Mouse (Mus musculus): Measurements from ENCODE around the gene Vstm2a. TPM values are rescaled to one million over a fixed set of nuclear protein-coding genes. Genes with fewer than 3 reads are reported as not detected.

Gene Vstm2a
- polyA plus RNA-seq, 1 experiment from 2014 or later = 0.45 TPM

DNA sequence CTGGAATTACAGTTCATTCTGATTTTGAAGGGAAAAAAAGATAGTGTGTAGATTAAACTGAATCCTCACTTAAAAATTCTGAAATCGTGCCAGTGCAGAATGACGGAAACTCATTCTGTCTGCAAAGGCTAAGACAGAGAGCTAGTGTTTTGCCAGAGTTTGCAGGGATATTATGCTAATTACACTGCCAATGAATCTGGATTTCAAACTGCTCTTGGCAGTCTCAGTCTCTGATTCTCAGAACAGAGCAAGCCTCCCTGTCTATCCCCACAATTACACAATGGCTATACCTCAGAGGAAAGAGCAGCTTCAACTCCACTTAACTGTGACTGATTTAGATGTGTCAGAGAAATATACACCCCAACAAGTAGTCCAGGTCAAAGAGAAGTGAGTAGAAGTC lies 43.2 kb downstream of the Vstm2a start:
- ATAC-seq (ENCODE audit: insufficient number of reproducible peaks, insufficient read depth, low FRiP score, low TSS enrichment, low read depth) = no peak
- Histone ChIP-seq H3K4me2 (no peak overlapping the region), H3K27me3 (no peaks in the 10 kb centered on the region), H3K36me3 (no peaks in the 10 kb centered on the region), H3K4me1 (replicated peaks) (no peaks in the 10 kb centered on the region), H3K4me3 (replicated peaks) (no peak overlapping the region), H3K9ac (replicated peaks) (no peak overlapping the region), H3K27ac (no peak overlapping the region), H3K9me3 (no peaks in the 10 kb centered on the region)
- 93% methylated on average over 2 of the region's 2 CpGs for WGBS

DNA sequence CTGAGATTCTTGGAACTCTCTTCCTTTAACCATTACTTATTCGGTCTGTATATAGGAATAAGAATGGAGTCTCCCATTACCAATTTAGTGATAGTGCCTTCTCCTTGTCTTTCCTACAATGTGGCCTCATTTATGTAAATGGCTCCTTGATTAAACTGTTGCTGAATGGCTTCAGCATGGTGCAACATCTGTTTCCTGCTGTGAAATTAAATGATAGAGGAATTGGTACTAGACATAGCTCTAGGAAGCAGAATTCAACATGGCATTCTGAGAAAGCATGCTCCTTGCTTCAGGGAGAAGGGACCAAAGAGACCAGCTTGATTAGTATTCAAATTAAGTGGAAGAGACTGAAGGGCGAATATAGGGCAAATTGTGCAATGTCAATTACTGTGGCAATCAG lies 57.6 kb downstream of the Vstm2a start:
- 86% methylated on average over 2 of the region's 2 CpGs for WGBS
- Histone ChIP-seq H3K9ac (replicated peaks) (no peak overlapping the region), H3K9me3 (no peaks in the 10 kb centered on the region), H3K36me3 (no peaks in the 10 kb centered on the region), H3K27ac (no peak overlapping the region), H3K4me3 (replicated peaks) (no peak overlapping the region), H3K4me2 (no peak overlapping the region), H3K27me3 (no peaks in the 10 kb centered on the region), H3K4me1 (replicated peaks) (no peaks in the 10 kb centered on the region)
- ATAC-seq (ENCODE audit: insufficient number of reproducible peaks, insufficient read depth, low FRiP score, low TSS enrichment, low read depth) = no peak

DNA sequence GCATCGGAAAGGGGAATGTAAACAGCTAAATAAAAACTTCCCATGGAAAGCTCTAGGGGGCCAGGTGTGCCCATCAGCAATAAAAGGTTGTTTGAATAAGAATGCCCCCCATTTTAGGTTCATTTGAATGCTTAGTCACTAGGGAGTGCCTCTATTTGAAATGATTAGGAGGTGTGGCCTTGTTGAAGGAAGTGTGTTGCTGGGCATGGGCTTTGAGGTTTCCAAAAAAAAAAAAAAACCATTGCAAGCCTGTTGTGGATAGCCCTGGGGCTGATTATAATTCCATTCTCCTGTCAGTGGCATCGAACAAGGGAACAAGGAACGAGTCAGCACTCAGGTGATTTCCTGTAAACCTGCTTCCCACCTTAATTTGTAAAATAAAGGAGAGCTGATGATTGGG lies 87.7 kb downstream of the Vstm2a start:
- no peak overlapping the region for H3K4me3 ChIP-seq (replicated peaks)
- H3K4me2 ChIP-seq = no peak overlapping the region
- H3K27me3 ChIP-seq = no peaks in the 10 kb centered on the region
- 40% methylated on average over 3 of the region's 3 CpGs for WGBS
- ATAC-seq (ENCODE audit: insufficient number of reproducible peaks, insufficient read depth, low FRiP score, low TSS enrichment, low read depth) = no peak
- no peaks in the 10 kb centered on the region for H3K36me3 ChIP-seq
- no peak overlapping the region for H3K9ac ChIP-seq (replicated peaks)
- H3K9me3 ChIP-seq = no peaks in the 10 kb centered on the region
- no peaks in the 10 kb centered on the region for H3K4me1 ChIP-seq (replicated peaks)
- no peak overlapping the region for H3K27ac ChIP-seq

DNA sequence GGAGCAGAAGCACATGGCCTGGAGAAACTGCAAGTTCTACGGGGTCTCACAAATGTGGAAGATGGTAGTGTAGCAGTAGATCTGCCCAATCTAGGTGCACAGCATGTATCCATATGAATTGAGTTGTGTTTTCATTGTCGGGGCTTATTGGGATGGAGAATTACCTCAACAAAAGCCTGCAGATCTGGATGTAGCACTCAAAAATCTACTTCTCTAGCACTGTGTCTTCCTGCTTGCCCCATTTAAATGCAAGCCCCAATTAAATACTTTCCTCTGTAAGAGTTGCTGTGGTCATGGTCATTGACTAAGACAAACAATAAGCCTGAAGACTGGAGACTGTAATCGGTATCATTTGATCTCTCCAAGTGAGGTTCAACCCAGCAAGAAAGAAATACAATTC lies 88.2 kb downstream of the Vstm2a start:
- Histone ChIP-seq H3K4me3 (replicated peaks) (no peak overlapping the region), H3K9me3 (no peaks in the 10 kb centered on the region), H3K27ac (no peak overlapping the region), H3K36me3 (no peaks in the 10 kb centered on the region), H3K27me3 (no peaks in the 10 kb centered on the region), H3K4me2 (no peak overlapping the region), H3K4me1 (replicated peaks) (no peaks in the 10 kb centered on the region), H3K9ac (replicated peaks) (no peak overlapping the region)
- ATAC-seq (ENCODE audit: insufficient number of reproducible peaks, insufficient read depth, low FRiP score, low TSS enrichment, low read depth) = no peak
- WGBS = 72% methylated on average over 3 of the region's 3 CpGs

DNA sequence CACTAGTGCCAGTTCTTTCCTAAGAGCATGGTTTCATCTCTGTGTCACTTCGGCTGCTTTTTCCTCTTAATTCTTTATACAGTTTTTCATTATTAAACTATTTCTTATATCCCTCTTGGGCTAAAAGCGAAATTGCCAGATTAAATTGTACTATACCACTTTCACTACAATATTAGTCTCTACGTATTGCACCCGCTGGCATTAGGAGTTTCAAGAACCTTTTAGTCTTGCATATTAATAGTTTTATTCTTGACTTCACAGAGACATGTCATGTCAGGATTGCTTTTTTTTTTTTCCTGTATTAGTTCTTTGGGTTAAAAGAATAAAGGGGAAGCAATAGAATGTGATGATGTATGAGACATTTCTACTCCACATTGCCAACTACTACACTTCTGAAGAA lies 94.4 kb downstream of the Vstm2a start:
- no peaks in the 10 kb centered on the region for H3K27me3 ChIP-seq
- no peak for ATAC-seq (ENCODE audit: insufficient number of reproducible peaks, insufficient read depth, low FRiP score, low TSS enrichment, low read depth)
- WGBS = 86% methylated on average over 4 of the region's 4 CpGs

DNA sequence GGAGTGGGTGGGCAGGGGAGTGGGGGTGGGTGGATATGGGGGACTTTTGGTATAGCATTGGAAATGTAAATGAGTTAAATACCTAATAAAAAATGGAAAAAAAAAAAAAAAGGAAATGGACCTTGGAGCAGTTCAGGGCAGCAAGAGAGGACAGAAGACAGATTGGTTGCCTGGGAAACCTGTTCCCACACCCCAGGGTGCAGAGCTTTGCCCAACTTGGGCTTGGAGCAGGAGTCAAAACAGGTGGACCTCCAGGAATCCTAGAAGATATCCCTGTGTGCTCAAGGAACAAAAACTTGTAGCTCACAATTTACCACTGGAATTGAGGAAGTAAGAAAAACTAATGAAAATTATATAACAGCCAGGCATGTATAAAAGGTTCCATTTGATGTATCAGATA lies 96.8 kb downstream of the Vstm2a start:
- H3K4me2 ChIP-seq = no peak overlapping the region
- H3K9me3 ChIP-seq = peaks cover 5% of the 10 kb centered on the region; the same call in 1 of the 2 replicates
- no peaks in the 10 kb centered on the region for H3K36me3 ChIP-seq
- no peak overlapping the region for H3K4me3 ChIP-seq (replicated peaks)
- H3K27me3 ChIP-seq = no peaks in the 10 kb centered on the region
- H3K27ac ChIP-seq = no peak overlapping the region
- ATAC-seq (ENCODE audit: insufficient number of reproducible peaks, insufficient read depth, low FRiP score, low TSS enrichment, low read depth) = no peak
- no peaks in the 10 kb centered on the region for H3K4me1 ChIP-seq (replicated peaks)
- H3K9ac ChIP-seq (replicated peaks) = no peak overlapping the region

More for the DNA sequence above, 94.4 kb downstream of the Vstm2a start:
- Histone ChIP-seq H3K4me1 (replicated peaks) (no peaks in the 10 kb centered on the region), H3K36me3 (no peaks in the 10 kb centered on the region), H3K9me3 (no peaks in the 10 kb centered on the region), H3K4me3 (replicated peaks) (no peak overlapping the region), H3K27ac (no peak overlapping the region), H3K9ac (replicated peaks) (no peak overlapping the region), H3K4me2 (no peak overlapping the region)

DNA sequence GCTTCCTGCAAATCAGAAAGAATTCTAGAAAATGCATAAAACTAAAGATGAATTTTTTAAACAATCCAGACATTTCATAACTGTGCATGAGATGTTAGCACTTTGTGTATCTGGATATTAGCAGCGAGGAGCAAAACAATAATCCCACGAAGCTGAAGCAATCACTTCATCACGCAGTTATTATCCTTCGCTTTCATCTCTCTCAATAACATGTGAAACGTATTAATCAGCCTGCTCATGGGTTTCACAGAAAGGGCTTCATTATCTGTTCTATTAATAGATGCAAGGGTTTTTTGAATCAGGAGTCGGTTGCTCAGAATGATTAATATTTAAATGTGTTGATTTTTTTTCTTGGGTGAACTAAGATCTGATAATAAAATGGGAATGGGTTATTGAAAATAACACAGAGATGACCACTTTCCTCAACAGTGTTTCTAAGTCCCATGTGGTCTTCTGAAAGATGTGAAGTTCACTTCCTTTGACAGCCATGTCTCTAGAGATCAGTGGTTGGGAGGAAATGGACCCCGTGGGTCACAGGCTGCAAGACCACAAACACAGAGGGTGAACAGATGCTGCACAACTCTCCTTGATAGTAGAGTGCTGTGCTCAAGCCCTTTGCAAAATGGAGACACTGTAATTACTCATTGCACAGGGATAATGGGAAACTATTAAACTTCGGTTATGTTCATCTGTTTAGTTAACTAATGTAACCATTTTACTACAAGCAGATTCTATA lies 109.5 kb downstream of the Vstm2a start:
- no peaks in the 10 kb centered on the region for H3K4me1 ChIP-seq (replicated peaks)
- H3K9ac ChIP-seq (replicated peaks) = no peak overlapping the region
- no peaks in the 10 kb centered on the region for H3K27me3 ChIP-seq
- no peak overlapping the region for H3K4me2 ChIP-seq
- no peak for ATAC-seq (ENCODE audit: insufficient number of reproducible peaks, insufficient read depth, low FRiP score, low TSS enrichment, low read depth)
- 79% methylated on average over 8 of the region's 8 CpGs for WGBS
- H3K36me3 ChIP-seq = no peaks in the 10 kb centered on the region
- H3K27ac ChIP-seq = no peak overlapping the region
- no peak overlapping the region for H3K4me3 ChIP-seq (replicated peaks)
- H3K9me3 ChIP-seq = no peaks in the 10 kb centered on the region

DNA sequence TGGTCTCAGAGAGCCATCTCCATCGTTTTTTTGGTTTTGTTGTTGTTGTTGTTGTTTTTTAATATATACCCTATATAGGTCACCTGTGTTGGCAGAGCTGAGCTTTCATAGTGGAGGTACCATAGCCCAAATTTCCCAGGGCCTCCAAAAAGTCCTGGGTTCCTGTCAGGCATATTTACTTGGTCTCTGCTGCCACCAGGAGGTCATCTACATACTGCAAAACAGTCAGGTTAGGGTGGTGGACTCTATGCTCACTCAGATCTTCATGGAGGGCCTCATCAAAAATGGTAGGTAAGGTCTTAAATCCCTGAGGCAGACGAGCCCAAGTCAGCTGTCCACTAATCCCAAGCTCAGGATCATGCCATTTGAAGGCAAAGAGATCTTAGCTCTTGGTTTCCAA lies 146.1 kb downstream of the Vstm2a start:
- Histone ChIP-seq H3K4me1 (replicated peaks) (no peaks in the 10 kb centered on the region), H3K9me3 (no peaks in the 10 kb centered on the region), H3K27ac (no peak overlapping the region), H3K4me3 (replicated peaks) (no peak overlapping the region), H3K9ac (replicated peaks) (no peak overlapping the region), H3K36me3 (no peaks in the 10 kb centered on the region), H3K4me2 (no peak overlapping the region), H3K27me3 (no peaks in the 10 kb centered on the region)
- no peak for ATAC-seq (ENCODE audit: insufficient number of reproducible peaks, insufficient read depth, low FRiP score, low TSS enrichment, low read depth)
- 32% methylated on average over 2 of the region's 2 CpGs for WGBS

DNA sequence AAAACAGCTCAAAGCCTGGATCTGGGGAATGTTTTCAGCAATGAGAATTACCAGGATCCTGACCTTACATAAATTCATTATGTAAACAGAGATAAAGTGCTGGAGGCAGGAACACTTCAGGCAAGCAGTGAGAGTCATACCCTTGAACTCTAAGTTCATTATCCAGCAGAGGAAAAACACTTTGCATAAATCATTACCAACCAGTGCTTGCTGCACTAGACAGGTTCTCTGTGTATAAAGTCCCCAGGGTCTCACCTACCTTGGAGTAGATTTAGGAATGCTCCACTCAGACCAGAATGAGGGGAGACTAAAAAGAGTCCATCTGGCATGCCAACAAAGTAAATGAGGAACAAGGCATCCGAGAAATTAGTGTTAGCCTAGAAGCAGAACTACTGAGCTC lies 154.2 kb downstream of the Vstm2a start:
- Histone ChIP-seq H3K27ac (no peak overlapping the region), H3K36me3 (no peaks in the 10 kb centered on the region), H3K9me3 (no peaks in the 10 kb centered on the region), H3K4me3 (replicated peaks) (no peak overlapping the region), H3K27me3 (no peaks in the 10 kb centered on the region), H3K4me2 (no peak overlapping the region), H3K4me1 (replicated peaks) (no peaks in the 10 kb centered on the region), H3K9ac (replicated peaks) (no peak overlapping the region)
- 66% methylated on average over 1 of the region's 1 CpGs for WGBS
- ATAC-seq (ENCODE audit: insufficient number of reproducible peaks, insufficient read depth, low FRiP score, low TSS enrichment, low read depth) = no peak

DNA sequence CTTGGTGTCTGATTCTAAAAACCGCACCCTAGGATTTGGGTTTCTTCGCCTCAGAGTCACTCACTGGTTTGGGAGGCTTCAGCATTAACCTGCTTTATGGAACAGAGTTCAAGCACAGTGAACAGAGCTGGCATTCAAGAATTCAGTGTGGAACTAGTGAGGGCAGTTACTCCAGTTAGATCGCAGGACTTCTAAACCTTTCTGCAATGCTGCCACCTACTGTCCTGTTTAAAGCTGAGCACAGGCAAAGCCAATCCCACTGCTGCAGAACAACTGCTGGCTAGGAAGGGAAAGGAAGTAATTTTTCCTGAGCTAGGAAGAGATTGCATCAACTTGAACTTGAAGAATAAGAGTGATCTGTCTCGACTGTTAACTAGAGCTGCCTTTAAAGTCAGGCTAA lies 155.1 kb downstream of the Vstm2a start:
- H3K4me3 ChIP-seq (replicated peaks) = no peak overlapping the region
- H3K4me2 ChIP-seq = no peak overlapping the region
- no peaks in the 10 kb centered on the region for H3K27me3 ChIP-seq
- 28% methylated on average over 4 of the region's 4 CpGs for WGBS
- no peak overlapping the region for H3K27ac ChIP-seq
- H3K9me3 ChIP-seq = no peaks in the 10 kb centered on the region
- H3K9ac ChIP-seq (replicated peaks) = no peak overlapping the region
- ATAC-seq (ENCODE audit: insufficient number of reproducible peaks, insufficient read depth, low FRiP score, low TSS enrichment, low read depth) = peak; percentile 56; the same call in 1 of the 2 replicates
- no peaks in the 10 kb centered on the region for H3K4me1 ChIP-seq (replicated peaks)
- H3K36me3 ChIP-seq = no peaks in the 10 kb centered on the region

DNA sequence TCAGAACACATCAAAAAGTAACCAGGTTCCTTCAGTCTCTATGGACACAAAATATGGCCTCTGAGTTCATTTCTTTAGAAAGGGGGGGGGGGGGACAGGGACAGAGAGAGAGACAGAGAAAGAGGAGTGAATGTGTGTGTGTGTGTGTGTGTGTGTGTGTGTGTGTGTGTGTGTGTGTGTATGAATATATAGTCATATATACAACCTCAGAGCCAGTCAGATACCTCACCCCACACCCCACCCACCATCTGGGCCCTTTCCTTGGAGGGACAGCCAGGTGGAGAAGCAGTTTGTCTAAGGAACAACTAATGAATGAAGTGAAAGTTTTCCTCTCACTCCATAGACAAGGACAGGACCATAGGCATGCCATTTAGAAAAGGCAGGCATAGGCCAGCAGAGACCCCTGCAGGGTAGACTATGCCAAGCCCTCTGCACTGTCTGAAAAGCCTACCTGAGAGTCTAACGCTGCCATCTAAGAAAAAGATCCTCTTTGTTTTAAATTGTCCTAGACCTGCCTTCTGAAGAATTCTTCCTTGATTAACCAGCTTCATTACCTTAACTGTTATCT lies 155.6 kb downstream of the Vstm2a start:
- WGBS = 64% methylated on average over 1 of the region's 1 CpGs
- H3K9me3 ChIP-seq = no peaks in the 10 kb centered on the region

More for the DNA sequence above, 155.6 kb downstream of the Vstm2a start:
- Histone ChIP-seq H3K27me3 (no peaks in the 10 kb centered on the region), H3K4me2 (no peak overlapping the region), H3K9ac (replicated peaks) (no peak overlapping the region), H3K27ac (no peak overlapping the region), H3K4me1 (replicated peaks) (no peaks in the 10 kb centered on the region), H3K4me3 (replicated peaks) (no peak overlapping the region), H3K36me3 (no peaks in the 10 kb centered on the region)
- no peak for ATAC-seq (ENCODE audit: insufficient number of reproducible peaks, insufficient read depth, low FRiP score, low TSS enrichment, low read depth)

All from limb, embryonic 12.5 days (tissue).